Mouse (Mus musculus) thymus, postnatal 10 days (tissue): ENCODE measurements around the gene Fam53b.

ENCODE experiments used
- DNase-seq, 2 experiments: peaks; one replicate each; pipeline ENCODE4 v3.0.0; 2021; ENCODE audit warnings: low spot score in 2 of 2

The Fam53b gene

DNA sequence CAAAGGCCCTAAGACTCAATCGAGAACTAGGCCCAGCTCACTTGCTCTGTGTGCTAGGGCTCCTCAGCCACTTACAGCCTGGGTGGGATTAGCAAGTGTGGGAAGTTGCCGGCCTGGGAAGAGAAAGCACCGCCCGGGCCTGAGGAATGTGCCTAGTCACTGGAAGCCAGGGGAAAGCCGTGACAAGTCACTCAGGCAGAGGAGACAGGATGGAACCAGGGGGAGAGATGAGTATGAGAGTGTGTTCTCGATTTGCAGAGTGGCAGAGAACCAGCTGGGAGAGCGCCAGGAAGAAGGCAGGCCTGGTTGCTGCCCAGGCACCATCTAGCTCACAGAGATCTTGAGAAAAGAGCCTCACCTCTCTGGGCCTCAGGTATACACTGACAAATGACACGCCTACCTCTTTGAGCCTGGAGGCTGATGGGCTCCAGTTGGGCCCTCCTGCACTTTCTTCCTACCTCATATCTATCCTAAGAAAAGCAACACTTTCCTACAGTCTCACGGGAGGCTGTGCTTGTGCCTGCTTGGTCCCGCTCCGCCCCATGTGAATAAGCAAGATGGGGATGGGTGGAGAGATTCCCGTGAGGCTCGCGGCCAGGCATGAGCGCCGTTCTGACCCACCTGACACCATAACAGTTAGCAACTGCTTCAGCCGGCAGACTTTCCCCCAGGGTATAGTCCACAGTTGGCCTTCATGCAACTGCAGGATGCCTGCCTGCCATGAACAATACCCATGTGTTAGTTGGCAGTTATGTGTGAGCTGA lies 77.4 kb downstream of the Fam53b start:
- no peak for DNase-seq

DNA sequence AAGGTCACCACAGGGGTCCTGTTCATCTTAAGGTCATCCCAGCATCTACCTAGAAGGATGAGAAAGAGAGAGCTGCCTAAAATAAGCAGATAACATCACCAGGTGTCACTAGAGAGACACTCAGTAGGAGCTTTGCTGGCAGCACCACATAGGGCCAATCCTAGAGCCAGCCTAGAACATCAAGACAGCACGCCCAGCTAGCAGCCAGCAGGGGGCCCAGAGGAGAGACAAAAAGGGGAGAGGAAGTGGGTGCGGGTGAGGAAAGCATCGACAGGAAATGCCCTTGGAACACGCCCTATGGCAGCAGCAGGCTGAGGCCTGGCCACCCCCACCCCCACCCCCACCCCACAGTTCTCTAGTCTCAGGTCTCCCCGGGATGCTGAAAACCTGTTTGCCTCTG lies 78.5 kb downstream of the Fam53b start:
- DNase-seq: peak; percentile 93 to 94

DNA sequence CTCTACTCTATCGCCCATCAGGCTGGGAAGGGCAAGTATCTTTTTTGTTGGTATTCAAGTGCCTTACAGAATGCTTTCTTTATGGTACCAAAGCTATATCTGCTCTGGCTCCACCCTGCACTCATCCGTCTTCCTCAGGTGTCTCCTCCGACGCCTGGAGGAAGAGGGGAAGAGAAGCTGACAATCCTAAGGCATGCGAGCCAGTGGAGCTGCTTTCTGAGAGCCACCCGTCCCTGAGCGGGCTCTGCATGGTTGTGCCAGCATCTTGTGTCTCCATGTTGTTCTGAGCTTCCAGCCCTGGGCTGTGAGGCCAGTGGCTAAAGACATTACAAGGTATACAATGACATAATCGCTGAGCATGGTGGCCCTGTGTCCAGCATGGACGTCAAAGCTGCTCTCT lies 79.5 kb downstream of the Fam53b start:
- no peak for DNase-seq

DNA sequence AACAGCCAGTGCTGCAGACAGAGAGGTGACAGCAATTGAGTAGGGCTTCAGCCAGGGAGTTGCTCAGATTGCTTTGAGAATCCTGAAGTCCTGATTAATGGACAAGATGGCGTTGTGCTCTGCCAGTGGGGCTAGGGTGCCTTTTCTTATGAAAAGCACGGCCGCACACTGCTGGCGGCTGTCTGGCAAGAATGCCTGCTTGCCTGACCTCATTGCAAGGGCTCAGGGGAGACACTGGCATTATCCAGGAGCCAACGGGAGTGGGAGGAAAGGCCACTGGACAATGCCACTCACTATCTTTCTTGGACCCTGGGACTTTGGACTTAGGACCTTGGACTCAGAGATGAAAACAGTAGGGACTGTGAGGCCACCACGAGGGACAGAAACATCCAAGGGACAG lies 80.2 kb downstream of the Fam53b start:
- DNase-seq: no peak

DNA sequence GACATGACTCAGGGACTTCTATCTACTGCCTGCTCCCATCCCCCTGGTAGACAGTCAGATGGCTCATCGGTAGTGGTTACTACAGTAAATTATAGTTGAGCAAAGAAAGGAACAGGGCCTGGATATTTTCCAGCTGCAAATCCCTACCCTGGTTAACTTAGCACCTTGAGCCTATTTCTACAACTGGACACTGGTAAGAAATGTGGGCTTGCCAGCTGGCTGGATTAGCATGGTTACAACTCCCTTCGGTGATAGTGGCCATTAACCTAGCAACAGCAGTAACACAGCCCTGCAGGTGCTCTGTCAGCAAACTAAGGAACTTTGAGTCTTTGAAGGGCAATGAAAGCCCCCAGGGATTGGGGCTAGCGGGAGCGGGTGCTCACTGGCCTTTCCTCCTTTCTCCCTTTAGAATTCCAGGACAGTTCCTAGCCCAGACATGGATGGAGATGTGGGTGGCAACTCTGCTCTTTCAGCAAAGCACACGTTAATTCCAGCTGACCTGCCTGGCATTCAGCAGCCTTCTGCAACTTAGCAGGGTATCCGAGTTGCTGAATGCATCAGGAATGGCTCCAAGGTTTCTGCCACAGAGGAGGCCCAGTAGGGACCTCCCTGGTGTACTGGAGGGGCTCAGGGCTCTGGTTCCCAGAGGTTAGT lies 81.4 kb downstream of the Fam53b start:
- DNase-seq: no peak

DNA sequence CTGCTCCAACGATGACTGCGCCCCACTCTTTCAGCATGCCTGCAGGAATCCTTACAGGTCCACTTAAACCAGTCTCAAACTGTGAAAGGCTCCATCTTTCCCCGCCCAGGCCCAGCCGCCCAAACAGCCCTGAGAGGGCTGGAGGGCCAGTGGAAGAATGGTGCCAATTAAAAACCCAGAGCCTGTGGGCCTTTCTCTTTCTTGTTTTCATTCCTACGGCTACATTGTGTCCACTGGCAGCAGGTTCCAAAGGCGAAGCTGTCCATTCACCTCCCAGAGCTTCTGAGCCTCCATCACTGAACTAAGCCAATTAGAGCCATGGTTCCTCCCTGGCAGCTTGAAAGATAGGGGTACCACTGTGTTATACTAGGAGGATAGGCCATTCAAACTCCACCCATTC lies 82.1 kb downstream of the Fam53b start:
- no peak for DNase-seq

DNA sequence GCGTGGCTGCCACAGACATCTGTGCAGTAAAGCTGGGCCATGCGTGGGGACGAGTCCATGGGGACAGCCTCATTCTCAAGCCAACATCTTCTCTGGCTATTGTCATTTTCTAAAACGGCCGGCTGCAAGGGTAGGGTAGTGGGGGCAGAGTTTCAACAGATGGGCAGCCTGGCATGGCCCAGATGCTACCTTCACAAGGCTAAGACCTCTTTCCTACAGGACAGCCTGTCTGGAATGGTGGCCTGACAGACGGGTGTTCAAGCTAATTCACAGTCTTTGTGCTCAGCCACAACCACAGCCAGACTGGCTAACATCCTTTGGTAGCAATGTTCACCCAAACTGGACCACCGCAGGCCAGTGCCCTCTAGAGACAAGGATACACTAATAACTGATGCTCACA lies 83.2 kb downstream of the Fam53b start:
- DNase-seq: no peak

DNA sequence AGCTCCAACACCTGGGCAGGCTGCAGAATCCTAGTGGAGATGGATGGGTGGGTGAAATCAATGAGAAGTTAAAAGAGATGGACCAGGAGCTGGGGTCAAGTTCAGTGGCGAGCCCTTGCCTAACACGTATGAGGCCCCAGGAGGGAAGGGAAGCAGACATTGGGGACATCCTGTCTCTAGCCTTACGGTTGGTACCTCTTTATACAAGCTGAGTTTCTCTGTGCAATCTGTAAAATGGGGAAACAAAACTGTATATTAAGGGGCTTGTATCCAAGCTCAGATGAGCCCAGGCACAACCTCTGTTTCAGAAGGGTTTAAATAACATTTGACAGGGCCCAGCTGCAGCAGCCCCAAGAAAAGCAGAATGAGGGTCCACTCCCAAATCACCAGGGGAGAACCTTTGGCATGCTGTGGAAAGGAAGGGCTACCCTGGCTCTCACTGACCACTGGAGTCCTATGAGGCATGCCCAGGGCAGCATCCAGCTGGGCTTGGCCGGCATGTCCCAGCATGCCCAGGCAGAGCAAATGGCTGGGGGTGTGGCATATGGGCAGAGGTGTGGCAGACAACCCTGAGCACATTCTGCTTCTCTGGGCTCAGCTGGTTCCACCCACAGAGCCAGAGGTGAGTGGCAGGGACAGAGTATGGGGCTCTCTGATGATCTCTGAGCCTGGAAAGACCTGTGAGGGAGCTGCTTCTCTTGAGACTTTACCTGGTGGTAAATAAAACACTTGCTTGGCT lies 84.4 kb downstream of the Fam53b start:
- no peak for DNase-seq

DNA sequence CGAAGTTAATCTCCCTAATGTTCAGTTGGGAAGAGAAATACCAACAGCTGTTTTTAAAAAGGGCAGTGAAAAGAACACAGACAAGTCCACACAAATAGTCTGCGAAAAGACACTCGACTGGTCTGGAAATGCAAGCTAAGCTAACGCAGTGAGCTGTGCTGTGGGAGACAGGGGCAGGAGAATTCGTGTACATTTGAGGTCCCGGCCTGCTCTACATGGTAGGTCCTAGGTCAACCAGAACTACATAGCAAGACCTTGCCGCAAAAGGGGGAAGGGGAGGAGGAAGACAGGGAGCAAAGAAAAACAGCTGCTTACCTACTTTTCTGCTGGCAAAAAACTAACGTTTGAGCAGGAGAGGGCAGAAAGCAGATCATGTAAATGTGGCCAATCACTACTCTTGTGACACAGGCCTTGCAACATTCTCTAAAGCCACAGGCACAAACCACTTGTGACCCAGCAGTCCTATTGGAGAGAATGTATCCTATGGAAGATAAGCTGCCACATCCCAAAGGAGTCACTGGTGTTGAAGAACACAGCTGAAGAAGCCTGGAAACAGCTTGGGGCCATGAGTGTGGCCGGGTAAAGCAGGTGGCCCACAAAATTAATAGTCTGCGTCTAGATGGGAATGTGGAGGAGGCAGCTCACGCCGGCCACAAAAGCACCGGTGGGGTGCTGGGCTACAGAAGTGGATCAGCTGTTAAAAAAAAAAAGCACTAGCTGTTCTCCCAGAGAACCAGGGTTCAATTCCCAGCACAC lies 87.4 kb downstream of the Fam53b start:
- no peak for DNase-seq

DNA sequence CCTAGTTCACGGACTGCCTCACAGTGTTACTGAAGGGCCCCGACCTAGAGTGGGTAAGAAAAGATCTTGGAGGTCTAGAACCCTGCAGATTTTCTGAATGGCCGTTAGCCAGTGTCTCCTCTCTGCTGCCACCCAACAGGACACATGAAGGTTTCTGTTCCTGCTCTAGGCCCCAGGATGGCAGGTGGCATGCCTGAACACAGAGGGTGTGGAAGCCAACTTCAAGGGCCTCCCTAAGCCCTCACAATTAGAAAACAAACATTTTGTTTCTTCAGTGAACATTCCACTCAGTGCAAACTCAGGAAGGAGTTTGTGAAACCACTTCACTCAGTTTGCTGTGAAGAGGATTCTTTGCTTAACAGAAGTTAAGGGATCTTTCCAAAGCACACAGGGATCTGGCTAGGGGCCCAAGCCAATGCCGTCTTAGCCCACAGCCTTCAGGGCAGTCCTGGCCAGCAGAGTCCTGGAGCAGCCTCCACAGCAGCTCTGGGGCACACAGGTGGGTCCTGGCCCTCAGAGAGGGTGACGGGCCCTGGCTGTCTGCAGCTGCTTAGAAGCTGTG lies 89.1 kb downstream of the Fam53b start:
- DNase-seq: no peak

DNA sequence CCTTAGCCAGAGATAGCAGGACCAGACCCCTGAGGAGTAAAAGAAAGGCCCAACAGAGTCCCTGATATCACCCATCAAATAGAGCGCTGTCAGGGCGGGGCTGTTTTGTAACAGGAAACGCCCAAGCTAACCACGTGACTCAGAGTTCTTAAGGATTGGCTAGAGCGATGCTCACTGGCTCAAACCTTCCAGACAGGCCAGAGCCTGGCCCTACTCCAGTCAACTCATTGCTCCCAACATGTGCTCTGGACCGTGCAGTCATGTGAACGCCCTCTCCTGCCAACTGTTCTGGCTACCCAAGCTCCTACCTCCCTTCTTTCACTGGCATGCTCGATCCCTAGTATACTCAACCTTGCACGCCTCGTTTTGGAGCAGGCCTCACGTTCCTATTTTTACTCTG lies 89.8 kb downstream of the Fam53b start:
- DNase-seq: no peak

DNA sequence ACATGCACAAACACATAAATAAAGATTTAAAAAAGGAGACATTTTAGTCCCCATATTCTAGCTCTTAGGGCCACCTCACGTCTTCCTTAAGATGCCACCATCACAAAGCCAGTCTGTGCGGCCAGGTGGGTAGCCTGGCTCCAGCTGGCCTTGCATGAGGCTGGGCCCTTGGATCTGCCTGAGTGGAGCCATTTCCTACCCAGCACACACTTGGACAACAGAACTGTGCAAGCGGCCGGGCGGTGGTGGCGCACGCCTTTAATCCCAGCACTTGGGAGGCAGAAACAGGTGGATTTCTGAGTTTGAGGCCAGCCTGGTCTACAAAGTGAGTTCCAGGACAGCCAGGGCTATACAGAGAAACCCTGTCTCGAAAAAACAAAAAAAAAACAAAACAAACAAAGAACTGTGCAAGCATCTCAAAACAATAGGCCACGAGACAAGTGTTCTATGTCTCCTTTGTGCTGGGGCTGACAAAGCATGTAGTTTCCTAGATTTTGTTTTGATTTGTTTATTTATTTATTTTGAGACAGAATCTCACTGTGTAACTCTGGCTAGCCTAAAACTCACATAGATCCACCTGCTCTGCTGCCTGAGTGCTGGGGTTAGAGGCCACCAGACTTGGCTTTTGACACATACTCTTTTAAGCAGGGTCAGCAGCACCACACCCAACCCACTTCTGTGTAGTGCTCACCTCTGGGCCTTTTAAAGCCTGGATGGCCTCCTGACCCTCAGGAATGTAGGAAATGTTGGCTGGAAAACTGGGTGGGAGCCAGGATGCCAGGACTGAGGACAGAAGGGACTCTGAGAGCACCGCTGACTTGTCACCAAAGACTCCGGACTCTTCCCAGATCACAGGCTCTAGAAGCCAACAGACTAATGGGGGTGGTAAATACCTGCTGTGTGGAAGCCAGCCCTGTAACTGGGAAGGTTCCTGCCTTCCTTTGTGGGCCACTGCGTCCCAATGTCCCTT lies 91.0 kb downstream of the Fam53b start:
- DNase-seq: no peak

DNA sequence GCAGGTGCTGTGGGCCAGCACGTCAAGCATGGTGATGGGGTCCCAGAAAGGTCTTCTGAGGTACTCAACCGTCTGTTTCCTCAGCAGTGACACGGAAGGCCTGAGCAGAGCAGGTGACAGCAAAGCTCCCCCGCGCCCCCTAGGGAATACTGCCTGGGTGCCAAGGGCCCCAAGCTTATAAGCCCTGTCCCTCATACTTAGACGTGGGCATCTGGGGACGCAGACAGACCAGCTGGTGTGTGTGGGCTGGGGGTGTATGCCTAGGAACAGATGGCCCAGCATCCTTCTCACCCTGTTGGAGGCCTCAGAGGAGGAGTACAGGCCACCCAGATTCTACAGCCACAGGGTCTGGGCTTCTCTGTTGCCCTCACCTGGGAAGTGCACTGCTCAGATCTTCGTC lies 93.1 kb downstream of the Fam53b start:
- peak in 1 of 2 experiments; percentile 37 for DNase-seq

DNA sequence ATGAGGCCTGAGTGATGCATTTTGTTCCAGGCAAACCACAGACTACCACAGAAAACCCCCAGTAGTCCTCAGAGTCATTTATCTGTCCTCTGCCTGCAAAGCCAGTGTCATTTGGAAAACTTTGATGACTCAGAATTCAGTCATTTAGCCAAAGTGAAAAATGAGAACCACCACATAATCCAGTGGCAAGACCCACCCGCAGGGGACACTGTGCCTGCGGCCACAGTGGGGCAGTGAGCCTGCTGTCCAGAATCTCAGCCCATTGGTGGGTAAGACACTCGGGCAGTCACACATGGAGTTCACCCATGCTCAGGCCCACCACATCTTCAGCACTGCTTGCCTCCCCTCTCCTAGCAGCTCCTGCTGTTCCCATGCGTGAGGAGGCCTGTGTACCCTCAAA lies 94.1 kb downstream of the Fam53b start:
- no peak for DNase-seq

DNA sequence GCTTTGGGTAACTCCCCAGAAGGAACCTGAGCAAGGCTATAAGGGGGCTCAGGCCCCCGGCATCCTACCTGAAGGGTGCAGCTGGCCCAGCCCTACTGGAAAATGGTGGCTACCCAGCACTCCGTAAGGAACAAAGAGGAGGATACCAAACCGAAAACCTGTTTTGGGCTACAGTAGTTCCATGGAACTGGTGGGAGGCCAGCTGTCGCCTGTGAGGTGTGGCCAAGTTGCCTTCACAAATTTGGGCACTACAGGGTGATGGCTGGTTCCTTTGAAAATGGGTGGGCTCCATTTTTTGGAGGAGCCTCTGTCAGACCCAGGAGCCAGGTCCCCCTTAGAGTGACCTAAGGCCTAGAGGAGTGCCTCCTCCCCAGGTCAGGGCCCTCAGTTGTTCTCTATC lies 98.4 kb downstream of the Fam53b start:
- DNase-seq: no peak

DNA sequence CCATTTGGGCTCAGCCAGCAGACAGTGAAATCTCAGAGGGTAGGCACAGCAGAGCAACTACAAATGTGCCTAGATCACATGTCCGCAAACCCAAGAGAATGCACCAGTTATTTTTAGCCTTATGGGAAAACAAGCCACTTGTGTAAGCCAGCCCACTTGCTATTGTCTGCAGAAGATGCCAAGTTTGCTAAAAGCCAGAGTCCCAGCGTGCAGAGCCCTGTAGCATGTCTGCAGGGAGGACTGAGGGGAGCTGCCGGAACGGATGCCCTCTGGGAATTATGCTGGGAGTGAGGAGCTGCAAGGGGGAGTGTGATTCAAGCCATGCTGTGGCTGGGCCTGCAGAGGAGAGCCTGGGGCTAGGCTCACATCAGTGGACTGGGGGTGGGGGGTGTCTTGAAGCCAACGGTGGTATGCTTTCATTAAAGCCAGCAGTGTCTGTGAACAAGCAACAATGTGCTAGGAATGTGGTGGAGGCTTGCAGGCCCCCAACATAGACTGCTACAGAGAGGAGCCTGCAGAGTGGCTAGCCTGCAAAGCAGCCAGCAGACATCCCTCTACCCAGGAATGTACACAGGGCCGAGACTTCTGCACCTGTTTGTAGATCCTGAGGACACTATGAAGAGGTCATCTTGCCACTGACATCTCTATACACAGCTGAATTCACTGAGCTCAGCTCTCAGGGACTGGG lies 99.3 kb downstream of the Fam53b start:
- DNase-seq: no peak

DNA sequence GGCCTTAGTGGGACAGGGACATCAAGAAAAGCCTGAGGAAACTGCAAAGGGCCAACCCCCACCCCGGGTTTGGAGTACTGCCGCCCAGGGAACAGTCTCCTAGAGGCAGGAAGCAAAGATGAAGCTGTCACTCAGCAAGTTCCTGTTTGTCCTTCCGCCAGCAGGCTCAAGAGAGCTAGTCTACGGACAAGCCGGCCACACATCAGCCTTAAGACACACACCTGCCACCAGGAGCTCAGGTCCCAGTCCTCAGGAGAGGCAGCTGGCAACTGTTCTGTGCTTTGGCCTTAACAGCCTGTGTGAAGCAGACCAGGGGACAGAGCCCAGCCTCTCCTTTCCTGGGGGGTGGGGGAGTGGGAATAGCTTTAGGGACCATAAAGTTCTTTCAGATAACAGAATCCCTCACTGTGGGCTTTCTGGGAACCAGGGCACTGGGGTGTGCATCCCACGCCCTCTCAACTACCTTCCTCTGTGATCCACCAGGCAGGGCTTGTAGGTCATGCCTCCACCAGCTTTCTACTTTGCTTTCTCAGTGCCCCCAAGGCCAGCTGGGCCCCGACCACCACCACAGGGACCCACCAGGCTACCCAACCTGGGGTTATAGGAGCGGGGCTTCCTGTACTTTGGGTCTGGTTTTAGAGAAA lies 100.1 kb downstream of the Fam53b start:
- no peak for DNase-seq

DNA sequence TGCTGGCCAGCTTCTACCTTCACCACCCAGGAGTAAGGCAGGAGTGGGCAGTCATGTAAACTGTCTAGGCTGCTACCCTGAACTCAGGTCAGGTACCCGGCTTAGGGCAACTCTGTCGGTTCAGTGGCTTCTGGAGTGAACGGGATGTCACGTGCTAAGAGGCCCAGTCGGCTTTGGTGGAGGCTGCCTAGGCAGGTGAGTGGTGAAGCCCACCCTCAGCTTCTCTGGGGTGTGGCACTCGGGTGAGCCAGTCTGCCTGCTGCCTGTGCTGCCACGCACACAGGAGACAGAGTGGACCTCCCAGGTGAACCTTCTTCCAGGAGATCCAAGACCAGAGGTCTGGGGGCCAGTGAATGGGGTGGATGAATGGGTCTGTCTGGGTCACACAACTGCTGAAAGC lies 100.7 kb downstream of the Fam53b start:
- no peak for DNase-seq

DNA sequence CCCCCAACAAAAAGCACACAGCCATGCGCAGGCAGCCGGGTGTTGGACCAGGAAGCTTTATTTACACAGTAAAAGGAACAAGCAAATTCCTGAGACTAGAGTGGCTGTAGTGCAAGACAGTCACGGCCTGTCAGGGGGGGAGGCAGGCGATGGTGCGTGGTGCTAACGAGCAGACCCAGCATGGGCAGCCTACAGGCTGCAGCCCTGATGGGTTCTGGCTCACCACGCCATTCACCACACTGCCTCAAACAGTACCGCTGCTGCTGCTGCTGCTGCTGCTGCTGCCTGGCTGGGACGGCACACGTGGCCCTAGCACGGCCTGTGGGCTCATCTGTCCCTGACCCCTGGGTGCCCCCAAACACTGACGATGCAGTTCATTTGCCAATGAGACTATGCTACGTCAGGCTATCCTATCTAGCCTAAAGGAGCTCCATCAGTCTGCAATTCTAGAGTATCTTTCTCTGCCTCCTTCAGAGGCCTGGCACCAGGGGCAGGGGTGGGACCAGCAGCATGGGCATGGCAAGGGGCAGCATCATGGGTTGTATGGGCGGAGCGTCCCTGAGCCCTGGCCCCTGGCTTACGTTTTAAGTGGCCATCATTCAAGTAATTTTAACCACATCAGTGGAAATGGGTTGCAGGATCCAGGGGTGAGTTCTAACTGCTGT lies 101.5 kb downstream of the Fam53b start:
- DNase-seq: no peak
